Mouse (Mus musculus): ENCODE results near the gene Kcnip2. TPM values are rescaled to one million over a fixed set of nuclear protein-coding genes. Genes with fewer than 3 reads are reported as not detected.

Kcnip2 gene
- polyA plus RNA-seq, 1 experiment from 2014 or later: 2.8 TPM

GRCm38 (mm10) chr19:45745344-45746152 lies 70.3 kb downstream of the Kcnip2 start:
- Histone ChIP-seq H3K4me2 (peak overlapping the region; percentile 34; the same call in 1 of the 2 replicates), H3K27ac (ENCODE audit: low read depth) (no peak overlapping the region), H3K9ac (no peak overlapping the region), H3K4me3 (ENCODE audit: low read depth, low read length) (peak overlapping the region; percentile 13), H3K36me3 (ENCODE audit: insufficient read depth) (0 out of 2 replicates have a peak, but pooled peaks cover 1% of the 10 kb centered on the region), H3K9me3 (ENCODE audit: low read depth, low read length) (no peaks in the 10 kb centered on the region), H3K27me3 (ENCODE audit: insufficient read depth, low read length) (peaks cover 55% of the 10 kb centered on the region), H3K4me1 (ENCODE audit: insufficient read depth) (peaks cover 11% of the 10 kb centered on the region; the same call in 1 of the 2 replicates)
- 6% methylated on average over 32 of the region's 32 CpGs for WGBS
- TF ChIP-seq CTCF (IDR thresholded peaks at IDR 0.05; ENCODE audit: low read depth): no peak
- no peak for ATAC-seq (ENCODE audit: insufficient read depth)
- peak; percentile 26 for DNase-seq

GRCm38 (mm10) chr19:45743619-45744018 lies 72.2 kb downstream of the Kcnip2 start:
- H3K4me1 ChIP-seq (ENCODE audit: insufficient read depth): peaks cover 9% of the 10 kb centered on the region; the same call in 1 of the 2 replicates
- no peak for TF ChIP-seq CTCF (IDR thresholded peaks at IDR 0.05; ENCODE audit: low read depth)
- H3K27me3 ChIP-seq (ENCODE audit: insufficient read depth, low read length): peaks cover 74% of the 10 kb centered on the region
- H3K4me3 ChIP-seq (ENCODE audit: low read depth, low read length): no peak overlapping the region
- no peak overlapping the region for H3K4me2 ChIP-seq
- H3K9me3 ChIP-seq (ENCODE audit: low read depth, low read length): no peaks in the 10 kb centered on the region
- no peak overlapping the region for H3K9ac ChIP-seq
- no peak for DNase-seq
- no peaks in the 10 kb centered on the region for H3K36me3 ChIP-seq (ENCODE audit: insufficient read depth)
- 19% methylated on average over 7 of the region's 7 CpGs for WGBS
- ATAC-seq (ENCODE audit: insufficient read depth): no peak
- H3K27ac ChIP-seq (ENCODE audit: low read depth): no peak overlapping the region

GRCm38 (mm10) chr19:45742984-45743575 lies 72.8 kb downstream of the Kcnip2 start:
- TF ChIP-seq CTCF (IDR thresholded peaks at IDR 0.05; ENCODE audit: low read depth): no peak
- no peaks in the 10 kb centered on the region for H3K36me3 ChIP-seq (ENCODE audit: insufficient read depth)
- DNase-seq (no peak), ATAC-seq (ENCODE audit: insufficient read depth) (no peak)
- H3K9me3 ChIP-seq (ENCODE audit: low read depth, low read length): no peaks in the 10 kb centered on the region
- 2% methylated on average over 20 of the region's 44 CpGs for WGBS
- no peak overlapping the region for H3K27ac ChIP-seq (ENCODE audit: low read depth)
- H3K9ac ChIP-seq: peak overlapping the region; percentile 41; the same call in 1 of the 2 replicates
- peak overlapping the region; percentile 88 for H3K4me2 ChIP-seq
- peak overlapping the region; percentile 48 for H3K4me3 ChIP-seq (ENCODE audit: low read depth, low read length)
- 0 out of 2 replicates have a peak, but pooled peaks cover 4% of the 10 kb centered on the region for H3K4me1 ChIP-seq (ENCODE audit: insufficient read depth)
- peaks cover 79% of the 10 kb centered on the region for H3K27me3 ChIP-seq (ENCODE audit: insufficient read depth, low read length)

GRCm38 (mm10) chr19:45742218-45742983 lies 73.5 kb downstream of the Kcnip2 start, which contains the start of gene Fgf8:
TSS of gene Fgf8 (minus strand) at chr19:45742915.
- Histone ChIP-seq H3K27ac (ENCODE audit: low read depth) (no peak within 1 kb of the TSS), H3K27me3 (ENCODE audit: insufficient read depth, low read length) (peaks cover 86% of the 10 kb centered on the region), H3K4me2 (peak within 1 kb of the TSS; percentile 88), H3K9ac (peak within 1 kb of the TSS; percentile 41), H3K4me3 (ENCODE audit: low read depth, low read length) (peak within 1 kb of the TSS; percentile 48), H3K4me1 (ENCODE audit: insufficient read depth) (peaks cover 6% of the 10 kb centered on the region; the same call in 1 of the 2 replicates), H3K9me3 (ENCODE audit: low read depth, low read length) (no peaks in the 10 kb centered on the region), H3K36me3 (ENCODE audit: insufficient read depth) (no peaks in the 10 kb centered on the region)
- 1% methylated on average over 65 of the region's 68 CpGs for WGBS
- no peak for TF ChIP-seq CTCF (IDR thresholded peaks at IDR 0.05; ENCODE audit: low read depth)
- ATAC-seq (ENCODE audit: insufficient read depth) (no peak), DNase-seq (peak; percentile 37)

Other genes starting within 250 kb of the Kcnip2 start
- gene Fbxw4, start 155.7 kb downstream of the Kcnip2 start, polyA plus RNA-seq (2014; fragmentation: Nextera tagmentation; extraction: Ambion mirVana): 5.1 and 7.5 TPM in 2 replicates
- gene Fgf8, start 73.1 kb downstream of the Kcnip2 start, polyA plus RNA-seq (2014; fragmentation: Nextera tagmentation; extraction: Ambion mirVana): not detected in 2 replicates
- gene Npm3, start 66.5 kb downstream of the Kcnip2 start, polyA plus RNA-seq (2014; fragmentation: Nextera tagmentation; extraction: Ambion mirVana): 19.7 and 20.0 TPM in 2 replicates
- gene Mgea5, start 32.2 kb downstream of the Kcnip2 start, polyA plus RNA-seq (2014; fragmentation: Nextera tagmentation; extraction: Ambion mirVana): 58.3 and 61.8 TPM in 2 replicates
- 16.0 and 17.8 TPM in 2 replicates for gene Armh3, start 182.4 kb upstream of the Kcnip2 start, polyA plus RNA-seq (2014; fragmentation: Nextera tagmentation; extraction: Ambion mirVana)
- 6.0 and 6.5 TPM in 2 replicates for gene Hps6, start 187.4 kb upstream of the Kcnip2 start, polyA plus RNA-seq (2014; fragmentation: Nextera tagmentation; extraction: Ambion mirVana)
- 53.7 and 55.1 TPM in 2 replicates for gene Pprc1, start 228.8 kb upstream of the Kcnip2 start, polyA plus RNA-seq (2014; fragmentation: Nextera tagmentation; extraction: Ambion mirVana)
- 86.7 and 87.7 TPM in 2 replicates for gene Ldb1, start 229.2 kb upstream of the Kcnip2 start, polyA plus RNA-seq (2014; fragmentation: Nextera tagmentation; extraction: Ambion mirVana)

Measured in lung, embryonic 14.5 days (tissue).